ENCODE assay signal across 10 mouse cellular contexts in the genomic region with DNA sequence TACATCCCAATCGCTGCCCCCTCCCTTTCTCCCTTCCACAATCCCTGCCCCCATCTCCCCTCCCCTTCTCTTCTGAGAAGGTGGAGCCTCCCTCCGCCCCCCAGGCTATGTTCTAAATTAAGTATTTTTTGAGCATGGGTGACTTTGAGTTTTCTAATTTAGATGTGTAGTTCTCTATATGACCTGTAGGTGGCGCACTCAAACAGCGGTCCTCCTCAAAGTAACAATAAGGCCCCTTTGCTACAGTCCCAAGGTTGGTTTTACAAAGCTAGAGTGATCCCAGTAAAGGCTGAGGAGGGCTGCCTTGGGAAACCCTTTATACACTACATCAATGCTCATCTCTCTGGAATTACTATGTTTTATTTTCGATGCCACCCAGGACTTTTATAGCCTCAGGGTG.
DNase-seq lines count a peak whose midpoint lies in the region; ATAC-seq and TF ChIP-seq lines count a peak whose summit lies in the region.
"Had no signal": no experiment of that assay in that cellular context is flagged by ENCODE, and none has a peak within 500 bp of the region (broad histone marks: within the 10 kb centered on the region; RNA-seq: fewer than 3 reads in every experiment).

No protein-coding gene starts in this region.

- no peak overlapping the region for H3K27ac ChIP-seq in heart, postnatal 0 days (ENCODE audit: low read depth)
- no peak overlapping the region for H3K27ac ChIP-seq in forebrain, embryonic 13.5 days
- H3K27ac ChIP-seq: heart, embryonic 13.5 days had no signal

- TF ChIP-seq EP300 in heart, postnatal 0 days (IDR thresholded peaks at IDR 0.05; ENCODE audit: low read depth): no peak

- DNase-seq in heart, postnatal 0 days (ENCODE audit: low spot score): peak; percentile 32
- DNase-seq in heart, postnatal 4 days: no peak
- DNase-seq in thymus, postnatal 0 days (ENCODE audit: low spot score): peak; percentile 51
- no peak for DNase-seq in thymus, postnatal 14 days
- DNase-seq in forelimb bud, embryonic 11.5 days (ENCODE audit: low read depth, low spot score): peak; percentile 70
- no peak for DNase-seq in thymus, postnatal 36 days
- no peak for DNase-seq in right cerebral cortex, postnatal 14 days
- DNase-seq: thymus, postnatal 4 days had no signal

- H3K27me3 ChIP-seq in heart, postnatal 0 days (ENCODE audit: control insufficient read depth, insufficient read depth, low read length): no peaks in the 10 kb centered on the region
- H3K27me3 ChIP-seq in forebrain, embryonic 13.5 days: no peaks in the 10 kb centered on the region

- H3K9me3 ChIP-seq in heart, postnatal 0 days (replicated peaks; ENCODE audit: control insufficient read depth, low read length): no peaks in the 10 kb centered on the region
- no peaks in the 10 kb centered on the region for H3K9me3 ChIP-seq in forebrain, embryonic 13.5 days (replicated peaks)
- H3K9me3 ChIP-seq: heart, embryonic 13.5 days had no signal

- no peaks in the 10 kb centered on the region for H3K36me3 ChIP-seq in heart, postnatal 0 days (replicated peaks; ENCODE audit: control insufficient read depth, insufficient read depth, low read length)
- no peaks in the 10 kb centered on the region for H3K36me3 ChIP-seq in forebrain, embryonic 13.5 days (ENCODE audit: poor library complexity, severe bottlenecking)
- H3K36me3 ChIP-seq: heart, embryonic 13.5 days had no signal

- H3K4me1 ChIP-seq in heart, postnatal 0 days (ENCODE audit: control insufficient read depth, insufficient read depth): 0 out of 2 replicates have a peak, but pooled peaks cover 6% of the 10 kb centered on the region
- H3K4me1 ChIP-seq in forebrain, embryonic 13.5 days: peaks cover 4% of the 10 kb centered on the region; the same call in 1 of the 2 replicates

- ATAC-seq in heart, postnatal 0 days (ENCODE audit: insufficient read depth, low read depth): no peak
- ATAC-seq in forebrain, embryonic 13.5 days: no peak

- WGBS in heart, postnatal 0 days: 21% methylated on average over 5 of the region's 5 CpGs
- 21% methylated on average over 5 of the region's 5 CpGs for WGBS in forebrain, embryonic 13.5 days

- H3K4me3 ChIP-seq in heart, postnatal 0 days (ENCODE audit: low read depth, low read length): no peak overlapping the region
- no peak overlapping the region for H3K4me3 ChIP-seq in forebrain, embryonic 13.5 days
- H3K4me3 ChIP-seq: heart, embryonic 13.5 days had no signal

- H3K9ac ChIP-seq in heart, postnatal 0 days (replicated peaks; ENCODE audit: low read depth, low read length): no peak overlapping the region
- H3K9ac ChIP-seq in forebrain, embryonic 13.5 days: no peak overlapping the region
- H3K9ac ChIP-seq: heart, embryonic 13.5 days had no signal

- peak; percentile 72 for TF ChIP-seq CTCF in heart, postnatal 0 days (IDR thresholded peaks at IDR 0.05; ENCODE audit: low read depth)

- no peak overlapping the region for H3K4me2 ChIP-seq in heart, postnatal 0 days (ENCODE audit: low read depth, low read length)
- no peak overlapping the region for H3K4me2 ChIP-seq in forebrain, embryonic 13.5 days
- H3K4me2 ChIP-seq: heart, embryonic 13.5 days had no signal

Comparison
In these comparisons a context has a peak if more than half of its experiments do, and no peak if none do; other contexts are left out.
1. DNase-seq: peak in heart, postnatal 0 days (single experiment), thymus, postnatal 0 days (single experiment) and forelimb bud, embryonic 11.5 days (single experiment); none in heart, postnatal 4 days (single experiment), thymus, postnatal 14 days (single experiment), thymus, postnatal 36 days (0 of 2) and right cerebral cortex, postnatal 14 days (single experiment).